Mouse (Mus musculus) limb, embryonic 13.5 days (tissue): ENCODE data around the gene Nrde2. TPM values are rescaled to one million over a fixed set of nuclear protein-coding genes. Genes with fewer than 3 reads are reported as not detected.
A peak's percentile ranks its signal among the peaks of the same experiment; 100 is the strongest.

ENCODE experiments used
- ATAC-seq: fragments of 200-750 bp; cut with Nextera tagmentation; 2 replicates; pipeline ENCODE4 v1.8.0; 2017; ENCODE audit warnings: low read depth, moderate number of reproducible peaks, moderate TSS enrichment; ENCODE audit not compliant: low FRiP score
- H3K27ac ChIP-seq: fragments of 300-500 bp; sonication (generic); 2 replicates; pipeline ENCODE4 v1.5.1; 2015; ENCODE audit warnings: inconsistent platforms, mild to moderate bottlenecking, moderate library complexity
- H3K27me3 ChIP-seq: fragments of 300-500 bp; sonication (generic); 2 replicates; pipeline ENCODE4 v1.6.1; 2015; ENCODE audit warnings: mild to moderate bottlenecking, inconsistent platforms
- H3K36me3 ChIP-seq: fragments of 300-500 bp; sonication (generic); 2 replicates; pipeline ENCODE4 v1.6.1; 2015; ENCODE audit warnings: inconsistent platforms, mild to moderate bottlenecking, moderate library complexity
- H3K4me1 ChIP-seq: fragments of 300-500 bp; sonication (generic); 2 replicates; pipeline ENCODE4 v1.6.1; 2015; ENCODE audit warnings: inconsistent platforms
- H3K4me2 ChIP-seq: fragments of 300-500 bp; sonication (generic); replicated peaks from 2 replicates; pipeline ENCODE4 v1.6.1; 2015; ENCODE audit warnings: inconsistent platforms, mild to moderate bottlenecking, moderate library complexity
- H3K4me3 ChIP-seq: fragments of 300-500 bp; sonication (generic); 2 replicates; pipeline ENCODE4 v1.5.1; 2015; ENCODE audit warnings: moderate library complexity, mild to moderate bottlenecking, inconsistent platforms
- H3K9ac ChIP-seq: fragments of 300-500 bp; sonication (generic); 2 replicates; pipeline ENCODE4 v1.6.1; 2015; ENCODE audit warnings: mild to moderate bottlenecking, inconsistent platforms
- H3K9me3 ChIP-seq: fragments of 300-500 bp; sonication (generic); 2 replicates; pipeline ENCODE4 v1.6.1; 2016; ENCODE audit warnings: inconsistent platforms
- WGBS: fragments of 180-500 bp; shearing (Covaris S2); methylation state at CpG from one replicate; pipeline ENCODE4 v1.1.7; 2015; 5-methylcytosine and 5-hydroxymethylcytosine counted together
- polyA plus RNA-seq: library from polyadenylated mRNA; unstranded; fragments of >200 nt; fragmentation: Nextera tagmentation; extraction: Ambion mirVana; gene quantifications from 2 replicates; pipeline ENCODE4 v1.2.1, GENCODE M21; 2015

Nrde2 gene
- polyA plus RNA-seq, 1 experiment from 2014 or later = 15.2 TPM

GRCm38 (mm10) chr12:100107436-100107835 lies 52.0 kb downstream of the Nrde2 start:
- Histone ChIP-seq H3K9ac (no peak overlapping the region), H3K36me3 (peaks cover 11% of the 10 kb centered on the region), H3K9me3 (no peaks in the 10 kb centered on the region), H3K27ac (no peak overlapping the region), H3K27me3 (0 out of 2 replicates have a peak, but pooled peaks cover 3% of the 10 kb centered on the region), H3K4me2 (no peak overlapping the region), H3K4me1 (peaks cover 10% of the 10 kb centered on the region), H3K4me3 (no peak overlapping the region)
- ATAC-seq = no peak
- WGBS = 59% methylated on average over 4 of the region's 4 CpGs

GRCm38 (mm10) chr12:100106275-100106895 lies 53.1 kb downstream of the Nrde2 start:
- H3K4me2 ChIP-seq = no peak overlapping the region
- peaks cover under 1% of the 10 kb centered on the region; the same call in 1 of the 2 replicates for H3K36me3 ChIP-seq
- H3K27ac ChIP-seq = no peak overlapping the region
- 0 out of 2 replicates have a peak, but pooled peaks cover 3% of the 10 kb centered on the region for H3K27me3 ChIP-seq
- H3K4me1 ChIP-seq = peaks cover 7% of the 10 kb centered on the region
- H3K4me3 ChIP-seq = no peak overlapping the region
- no peak for ATAC-seq
- H3K9me3 ChIP-seq = no peaks in the 10 kb centered on the region
- no peak overlapping the region for H3K9ac ChIP-seq
- 23% methylated on average over 10 of the region's 20 CpGs for WGBS

GRCm38 (mm10) chr12:100104530-100104929 lies 54.9 kb downstream of the Nrde2 start:
- Histone ChIP-seq H3K27ac (no peak overlapping the region), H3K27me3 (0 out of 2 replicates have a peak, but pooled peaks cover 3% of the 10 kb centered on the region), H3K4me2 (no peak overlapping the region), H3K9ac (no peak overlapping the region), H3K4me3 (no peak overlapping the region), H3K36me3 (no peaks in the 10 kb centered on the region), H3K9me3 (no peaks in the 10 kb centered on the region), H3K4me1 (no peaks in the 10 kb centered on the region)
- no peak for ATAC-seq
- 89% methylated on average over 5 of the region's 5 CpGs for WGBS

DNA sequence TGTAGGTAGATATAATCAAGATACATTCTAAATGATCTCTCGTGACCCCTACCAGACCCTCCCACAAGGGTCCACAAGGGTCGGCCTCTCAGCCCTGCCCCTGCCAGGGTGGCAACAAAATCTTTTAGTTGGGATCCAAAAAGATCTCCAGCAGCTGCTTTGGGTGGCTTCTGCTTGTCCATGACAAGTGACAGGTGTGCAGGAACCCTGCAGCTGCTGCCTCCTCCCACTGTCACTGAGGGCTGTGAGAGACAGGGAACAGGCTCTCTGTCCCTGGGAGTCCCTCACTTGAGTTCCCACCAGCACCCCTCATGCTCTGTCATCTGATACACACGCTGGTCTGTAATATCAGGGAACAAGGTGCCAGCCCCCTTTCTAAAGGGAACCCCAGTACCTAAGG lies 57.8 kb downstream of the Nrde2 start:
- Histone ChIP-seq H3K4me1 (no peaks in the 10 kb centered on the region), H3K27ac (no peak overlapping the region), H3K9ac (no peak overlapping the region), H3K9me3 (no peaks in the 10 kb centered on the region), H3K27me3 (0 out of 2 replicates have a peak, but pooled peaks cover 3% of the 10 kb centered on the region), H3K36me3 (no peaks in the 10 kb centered on the region), H3K4me2 (no peak overlapping the region), H3K4me3 (no peak overlapping the region)
- 62% methylated on average over 3 of the region's 3 CpGs for WGBS
- ATAC-seq = no peak

GRCm38 (mm10) chr12:100100707-100101030 lies 58.8 kb downstream of the Nrde2 start:
- WGBS = 69% methylated on average over 3 of the region's 3 CpGs
- Histone ChIP-seq H3K36me3 (no peaks in the 10 kb centered on the region), H3K27me3 (0 out of 2 replicates have a peak, but pooled peaks cover 3% of the 10 kb centered on the region), H3K9ac (no peak overlapping the region), H3K4me3 (no peak overlapping the region), H3K4me2 (no peak overlapping the region), H3K27ac (no peak overlapping the region), H3K4me1 (no peaks in the 10 kb centered on the region), H3K9me3 (no peaks in the 10 kb centered on the region)
- ATAC-seq = peak; percentile 62

GRCm38 (mm10) chr12:100099971-100100706 lies 59.3 kb downstream of the Nrde2 start:
- Histone ChIP-seq H3K27ac (no peak overlapping the region), H3K9ac (no peak overlapping the region)

GRCm38 (mm10) chr12:100093046-100093445 lies 66.4 kb downstream of the Nrde2 start:
- Histone ChIP-seq H3K36me3 (no peaks in the 10 kb centered on the region), H3K4me3 (no peak overlapping the region), H3K4me2 (no peak overlapping the region), H3K27ac (no peak overlapping the region), H3K4me1 (peaks cover 9% of the 10 kb centered on the region), H3K27me3 (no peaks in the 10 kb centered on the region), H3K9ac (no peak overlapping the region), H3K9me3 (no peaks in the 10 kb centered on the region)
- 47% methylated on average over 11 of the region's 11 CpGs for WGBS
- no peak for ATAC-seq

More at GRCm38 (mm10) chr12:100099971-100100706, 59.3 kb downstream of the Nrde2 start:
- Histone ChIP-seq H3K36me3 (no peaks in the 10 kb centered on the region), H3K9me3 (no peaks in the 10 kb centered on the region), H3K4me3 (no peak overlapping the region), H3K4me2 (no peak overlapping the region), H3K4me1 (no peaks in the 10 kb centered on the region), H3K27me3 (0 out of 2 replicates have a peak, but pooled peaks cover 3% of the 10 kb centered on the region)
- ATAC-seq = peak; percentile 81
- WGBS = 42% methylated on average over 3 of the region's 3 CpGs

DNA sequence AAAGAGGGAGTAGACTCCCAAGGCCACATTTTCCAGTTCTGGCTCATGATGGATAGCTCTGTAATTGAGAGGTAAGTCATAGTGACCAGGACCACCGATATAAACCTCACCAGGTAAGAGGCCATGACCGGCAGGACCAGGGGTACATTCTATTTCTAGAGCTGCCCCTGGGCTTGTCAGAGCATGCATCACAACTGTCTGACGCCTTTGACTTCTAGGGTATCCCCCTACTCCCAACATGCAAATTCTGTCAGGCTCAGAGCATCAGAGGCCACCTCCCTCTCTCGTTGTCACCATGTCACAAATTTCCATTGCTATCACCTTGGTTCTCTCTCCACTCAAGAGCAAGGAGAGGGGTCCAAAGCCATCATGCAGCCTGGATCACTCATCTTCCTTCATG lies 68.7 kb downstream of the Nrde2 start:
- no peak overlapping the region for H3K9ac ChIP-seq
- ATAC-seq = no peak
- H3K27me3 ChIP-seq = no peaks in the 10 kb centered on the region
- peaks cover 9% of the 10 kb centered on the region for H3K4me1 ChIP-seq
- H3K27ac ChIP-seq = no peak overlapping the region
- H3K4me2 ChIP-seq = no peak overlapping the region
- H3K4me3 ChIP-seq = no peak overlapping the region
- no peaks in the 10 kb centered on the region for H3K36me3 ChIP-seq
- 92% methylated on average over 4 of the region's 4 CpGs for WGBS
- no peaks in the 10 kb centered on the region for H3K9me3 ChIP-seq

- no peak overlapping the region for H3K27ac ChIP-seq
- H3K4me2 ChIP-seq = no peak overlapping the region
- no peak for ATAC-seq
- WGBS = 87% methylated on average over 5 of the region's 5 CpGs
- no peak overlapping the region for H3K4me3 ChIP-seq
- no peaks in the 10 kb centered on the region for H3K36me3 ChIP-seq
- no peaks in the 10 kb centered on the region for H3K27me3 ChIP-seq
- no peaks in the 10 kb centered on the region for H3K9me3 ChIP-seq
- H3K9ac ChIP-seq = no peak overlapping the region
- H3K4me1 ChIP-seq = peaks cover 9% of the 10 kb centered on the region
These were observed 70.2 kb downstream of the Nrde2 start for GRCm38 (mm10) chr12:100089265-100089664.

DNA sequence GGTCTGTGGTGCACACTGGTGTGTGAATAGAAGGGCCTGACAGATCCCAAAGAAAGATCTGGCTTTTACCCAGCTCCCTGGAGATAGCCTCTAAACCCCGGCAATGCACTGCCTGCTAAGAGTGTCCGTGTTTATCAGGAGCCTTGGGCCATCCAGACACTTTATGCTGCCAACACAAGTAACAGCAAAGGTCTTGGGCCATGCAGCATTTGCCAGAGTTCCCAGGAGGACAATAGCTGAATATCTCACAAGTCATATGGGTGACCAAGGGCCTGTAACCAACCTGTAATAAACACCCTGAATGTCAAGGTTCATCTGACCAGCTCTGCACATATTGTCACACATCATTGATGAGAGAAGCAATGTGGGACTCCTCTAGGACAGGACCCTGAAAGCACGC lies 71.4 kb downstream of the Nrde2 start:
- H3K9ac ChIP-seq = no peak overlapping the region
- H3K27me3 ChIP-seq = no peaks in the 10 kb centered on the region
- H3K9me3 ChIP-seq = no peaks in the 10 kb centered on the region
- no peaks in the 10 kb centered on the region for H3K36me3 ChIP-seq
- no peak overlapping the region for H3K4me2 ChIP-seq
- H3K27ac ChIP-seq = no peak overlapping the region
- no peak overlapping the region for H3K4me3 ChIP-seq
- H3K4me1 ChIP-seq = peaks cover 6% of the 10 kb centered on the region
- no peak for ATAC-seq
- 80% methylated on average over 3 of the region's 3 CpGs for WGBS

DNA sequence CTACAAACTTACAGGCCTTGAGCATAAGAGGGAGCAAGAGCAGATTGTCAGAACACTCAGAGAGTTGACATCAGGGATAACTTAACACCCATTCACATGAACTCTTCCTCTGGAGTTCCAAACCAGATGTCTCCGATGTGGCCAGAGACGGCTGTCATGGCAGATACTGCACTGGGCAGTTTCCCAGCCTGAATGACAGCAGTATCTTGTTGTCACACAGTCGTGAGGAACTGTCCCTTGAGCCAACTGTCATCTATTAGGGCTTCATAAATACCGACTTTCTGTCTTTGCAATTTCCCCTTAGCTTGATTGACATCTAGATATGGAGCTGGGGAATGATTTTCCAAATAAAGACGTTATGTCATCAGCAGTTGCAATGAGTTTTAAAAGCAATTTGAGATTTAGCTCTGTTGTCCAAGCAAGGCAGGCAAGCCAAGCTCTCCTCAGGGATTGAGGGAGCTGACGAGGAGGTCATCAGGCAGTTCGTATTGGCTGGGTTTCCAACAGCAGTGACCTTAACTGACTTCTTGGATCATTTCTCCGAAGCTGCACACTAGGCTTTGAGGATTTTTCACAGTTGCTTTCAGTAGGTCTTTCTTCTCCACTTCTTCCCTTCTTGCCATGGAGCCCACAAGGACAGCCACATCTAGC lies 79.7 kb downstream of the Nrde2 start:
- Histone ChIP-seq H3K27me3 (no peaks in the 10 kb centered on the region), H3K4me1 (peaks cover 3% of the 10 kb centered on the region; the same call in 1 of the 2 replicates), H3K9ac (no peak overlapping the region), H3K4me2 (no peak overlapping the region), H3K27ac (no peak overlapping the region), H3K36me3 (no peaks in the 10 kb centered on the region), H3K4me3 (no peak overlapping the region), H3K9me3 (no peaks in the 10 kb centered on the region)
- no peak for ATAC-seq
- 73% methylated on average over 8 of the region's 8 CpGs for WGBS

DNA sequence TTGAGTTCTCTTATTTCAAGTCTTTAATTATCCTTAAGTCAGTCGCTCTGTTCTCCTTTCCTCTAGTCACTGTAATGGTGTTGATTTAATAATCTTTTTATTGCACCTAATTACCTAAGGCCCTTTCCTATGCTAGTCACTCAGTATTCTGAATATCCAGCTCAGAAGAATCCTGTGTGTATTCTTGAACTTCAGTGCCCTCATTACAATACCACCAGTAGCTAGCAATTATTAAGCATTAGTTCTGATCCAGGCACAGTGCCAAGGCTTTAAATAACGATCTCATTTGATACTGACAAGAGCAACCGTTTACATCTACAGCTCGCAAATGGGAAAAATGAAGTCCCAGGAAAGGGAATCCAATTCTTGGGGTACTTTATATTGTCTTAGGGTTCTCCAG lies 83.7 kb downstream of the Nrde2 start:
- Histone ChIP-seq H3K27me3 (no peaks in the 10 kb centered on the region), H3K36me3 (no peaks in the 10 kb centered on the region), H3K4me3 (no peak overlapping the region), H3K9me3 (no peaks in the 10 kb centered on the region), H3K9ac (no peak overlapping the region), H3K4me2 (no peak overlapping the region), H3K27ac (no peak overlapping the region), H3K4me1 (no peaks in the 10 kb centered on the region)
- ATAC-seq = no peak
- WGBS = 67% methylated on average over 4 of the region's 4 CpGs
